8 mouse cellular contexts compared by ENCODE assay signal in the genomic region with DNA sequence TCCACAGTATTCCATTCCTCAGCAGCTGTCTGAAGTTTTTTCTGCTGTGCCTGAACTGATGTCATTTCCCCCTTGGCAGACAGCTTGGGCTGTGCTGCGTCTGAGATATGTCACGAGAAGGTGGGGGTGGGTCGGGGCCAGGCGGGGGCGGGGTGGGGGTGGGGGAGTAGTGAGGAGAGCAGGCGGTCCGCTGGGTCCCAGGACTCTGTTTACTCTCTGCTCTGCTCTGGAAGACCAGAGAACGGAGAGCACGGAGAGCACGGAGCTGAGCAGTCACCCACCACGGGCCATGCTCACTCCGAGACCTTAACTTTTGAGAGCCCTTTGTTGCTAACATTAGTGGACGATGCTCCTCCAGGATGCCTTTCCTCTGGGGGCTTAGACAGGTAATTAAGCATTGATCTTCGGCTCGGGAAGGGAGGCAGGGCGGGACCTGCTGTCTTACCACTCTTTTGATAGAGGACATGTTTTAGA. TPM values are rescaled to one million over a fixed set of nuclear protein-coding genes. Genes with fewer than 3 reads are reported as not detected.
DNase-seq lines count a peak whose midpoint lies in the region; ATAC-seq and TF ChIP-seq lines count a peak whose summit lies in the region.

No protein-coding gene starts in this region.

- TF ChIP-seq EP300 in stomach, postnatal 0 days (optimal IDR thresholded peaks at IDR 0.05), result no peak

- peak overlapping the region; percentile 29 for H3K9ac ChIP-seq in intestine, embryonic 15.5 days
- H3K9ac ChIP-seq in stomach, postnatal 0 days (ENCODE audit: low read length), result peak overlapping the region; percentile 59

- H3K4me3 ChIP-seq in embryonic facial prominence, embryonic 10.5 days, result peak overlapping the region; percentile 58
- peak overlapping the region; percentile 37 for H3K4me3 ChIP-seq in intestine, embryonic 15.5 days (replicated peaks)
- peak overlapping the region; percentile 35 for H3K4me3 ChIP-seq in stomach, postnatal 0 days (ENCODE audit: low read depth, low read length)

- ATAC-seq in intestine, embryonic 15.5 days, result peak; percentile 80
- peak; percentile 53; the same call in 1 of the 2 replicates for ATAC-seq in stomach, postnatal 0 days (ENCODE audit: low FRiP score, low TSS enrichment)

- DNase-seq in embryonic facial prominence, embryonic 10.5 days (ENCODE audit: low spot score), result peak; percentile 75
- peak; percentile 54 for DNase-seq in forelimb bud, embryonic 11.5 days (ENCODE audit: low read depth, low spot score)
- DNase-seq in lung, postnatal 10 days, result peak; percentile 82
- DNase-seq in stomach, postnatal 0 days (ENCODE audit: low spot score), result peak; percentile 52
- DNase-seq in urinary bladder, postnatal 14 days (ENCODE audit: low spot score), result no peak
- DNase-seq in right cerebral cortex, adult 2 months (ENCODE audit: low spot score in 2 of 2), result no peak
- DNase-seq in adrenal gland, postnatal 4 days (ENCODE audit: low spot score in 2 of 2), result no peak

- peak overlapping the region; percentile 88 for H3K27ac ChIP-seq in embryonic facial prominence, embryonic 10.5 days (replicated peaks)
- H3K27ac ChIP-seq in intestine, embryonic 15.5 days, result peak overlapping the region; percentile 84
- H3K27ac ChIP-seq in stomach, postnatal 0 days (replicated peaks), result peak overlapping the region; percentile 89

- no peaks in the 10 kb centered on the region for H3K9me3 ChIP-seq in embryonic facial prominence, embryonic 10.5 days
- no peaks in the 10 kb centered on the region for H3K9me3 ChIP-seq in intestine, embryonic 15.5 days
- no peaks in the 10 kb centered on the region for H3K9me3 ChIP-seq in stomach, postnatal 0 days (ENCODE audit: control insufficient read depth, low read length)

- WGBS in embryonic facial prominence, embryonic 10.5 days, result 3% methylated on average over 16 of the region's 16 CpGs
- WGBS in intestine, embryonic 15.5 days, result 3% methylated on average over 16 of the region's 16 CpGs
- 5% methylated on average over 16 of the region's 16 CpGs for WGBS in stomach, postnatal 0 days

- peak overlapping the region; percentile 60 for H3K4me2 ChIP-seq in intestine, embryonic 15.5 days (replicated peaks)
- peak overlapping the region; percentile 59 for H3K4me2 ChIP-seq in stomach, postnatal 0 days (replicated peaks; ENCODE audit: low read depth)

- H3K4me1 ChIP-seq in embryonic facial prominence, embryonic 10.5 days, result peaks cover 91% of the 10 kb centered on the region
- H3K4me1 ChIP-seq in intestine, embryonic 15.5 days (replicated peaks), result peaks cover 60% of the 10 kb centered on the region
- peaks cover 17% of the 10 kb centered on the region for H3K4me1 ChIP-seq in stomach, postnatal 0 days (replicated peaks; ENCODE audit: control insufficient read depth, insufficient read depth)

- peaks cover 41% of the 10 kb centered on the region for H3K36me3 ChIP-seq in embryonic facial prominence, embryonic 10.5 days (replicated peaks)
- no peaks in the 10 kb centered on the region for H3K36me3 ChIP-seq in intestine, embryonic 15.5 days
- no peaks in the 10 kb centered on the region for H3K36me3 ChIP-seq in stomach, postnatal 0 days (ENCODE audit: control insufficient read depth, insufficient read depth, low read length)

- H3K27me3 ChIP-seq in embryonic facial prominence, embryonic 10.5 days (replicated peaks; ENCODE audit: low read depth, poor library complexity, severe bottlenecking), result no peaks in the 10 kb centered on the region
- no peaks in the 10 kb centered on the region for H3K27me3 ChIP-seq in intestine, embryonic 15.5 days (replicated peaks)
- H3K27me3 ChIP-seq in stomach, postnatal 0 days (ENCODE audit: control insufficient read depth, insufficient read depth, low read length), result no peaks in the 10 kb centered on the region

- no peak for TF ChIP-seq CTCF in stomach, postnatal 0 days (IDR thresholded peaks at IDR 0.05; ENCODE audit: low read depth)

RNA-seq across cellular contexts. Expression of a gene that starts 24.3 kb away (rescaled TPM):
- polyA plus RNA-seq in embryonic facial prominence, embryonic 10.5 days (2016; fragmentation: Nextera tagmentation; extraction: Ambion mirVana), result 50.8 and 57.3 TPM in 2 replicates
- polyA plus RNA-seq in intestine, embryonic 15.5 days (2015; fragmentation: Nextera tagmentation; extraction: Ambion mirVana), result 39.5 and 40.7 TPM in 2 replicates
- 31.2 and 32.9 TPM in 2 replicates for polyA plus RNA-seq in stomach, postnatal 0 days (2015; fragmentation: Nextera tagmentation; extraction: Ambion mirVana)
- 100 to 1,000 TPM; 180 to 182 TPM for total RNA-seq in adrenal gland, postnatal 4 days (2021)

RNA-seq across cellular contexts. Expression of a gene that starts 49.7 kb away (rescaled TPM):
- polyA plus RNA-seq in embryonic facial prominence, embryonic 10.5 days (2016; fragmentation: Nextera tagmentation; extraction: Ambion mirVana), result not detected in 2 replicates
- 0.30 TPM in 1 of 2 replicates, not detected in the other for polyA plus RNA-seq in intestine, embryonic 15.5 days (2015; fragmentation: Nextera tagmentation; extraction: Ambion mirVana)
- polyA plus RNA-seq in stomach, postnatal 0 days (2015; fragmentation: Nextera tagmentation; extraction: Ambion mirVana), result 0.12 TPM in 1 of 2 replicates, not detected in the other
- 1 to 10 TPM; 1.1 to 1.4 TPM for total RNA-seq in adrenal gland, postnatal 4 days (2021)

RNA-seq across cellular contexts. Expression of a gene that starts 50.1 kb away (rescaled TPM):
- polyA plus RNA-seq in embryonic facial prominence, embryonic 10.5 days (2016; fragmentation: Nextera tagmentation; extraction: Ambion mirVana), result 21.0 and 22.6 TPM in 2 replicates
- 18.2 and 20.5 TPM in 2 replicates for polyA plus RNA-seq in intestine, embryonic 15.5 days (2015; fragmentation: Nextera tagmentation; extraction: Ambion mirVana)
- polyA plus RNA-seq in stomach, postnatal 0 days (2015; fragmentation: Nextera tagmentation; extraction: Ambion mirVana), result 9.4 and 10.0 TPM in 2 replicates
- 10 to 100 TPM; 13.1 to 18.4 TPM for total RNA-seq in adrenal gland, postnatal 4 days (2021)

RNA-seq across cellular contexts. Expression of a gene that starts 50.2 kb away (rescaled TPM):
- 196 and 200 TPM in 2 replicates for polyA plus RNA-seq in embryonic facial prominence, embryonic 10.5 days (2016; fragmentation: Nextera tagmentation; extraction: Ambion mirVana)
- polyA plus RNA-seq in intestine, embryonic 15.5 days (2015; fragmentation: Nextera tagmentation; extraction: Ambion mirVana), result 69.9 and 72.4 TPM in 2 replicates
- polyA plus RNA-seq in stomach, postnatal 0 days (2015; fragmentation: Nextera tagmentation; extraction: Ambion mirVana), result 39.6 and 41.6 TPM in 2 replicates
- total RNA-seq in adrenal gland, postnatal 4 days (2021), result 10 to 100 TPM; 47.2 to 54.9 TPM

Comparison
In these comparisons a context has a peak if more than half of its experiments do, and no peak if none do; other contexts are left out.
1. DNase-seq: peak in embryonic facial prominence, embryonic 10.5 days (single experiment), forelimb bud, embryonic 11.5 days (single experiment), lung, postnatal 10 days (single experiment) and stomach, postnatal 0 days (single experiment); none in urinary bladder, postnatal 14 days (single experiment), right cerebral cortex, adult 2 months (0 of 2) and adrenal gland, postnatal 4 days (0 of 2).
2. Peak in every context shown above with its lines, with median percentiles within 50 percentile points of each other: H3K27ac ChIP-seq and H3K4me3 ChIP-seq.